Mouse (Mus musculus) stomach, embryonic 15.5 days (tissue): Measurements from ENCODE around the gene Diaph3. TPM values are rescaled to one million over a fixed set of nuclear protein-coding genes. Genes with fewer than 3 reads are reported as not detected.
A peak's percentile ranks its signal among the peaks of the same experiment; 100 is the strongest.

Source experiments
- ATAC-seq: fragments of 200-750 bp; cut with Nextera tagmentation; 2 replicates; pipeline ENCODE4 v1.8.0; 2017; ENCODE audit warnings: low read depth, moderate number of reproducible peaks, moderate TSS enrichment; ENCODE audit not compliant: insufficient read depth, low FRiP score
- H3K27ac ChIP-seq: fragments of 300-500 bp; sonication (generic); 2 replicates; pipeline ENCODE4 v1.5.1; 2015; ENCODE audit warnings: mild to moderate bottlenecking, inconsistent platforms
- H3K27me3 ChIP-seq: fragments of 300-500 bp; sonication (generic); replicated peaks from 2 replicates; pipeline ENCODE4 v1.6.1; 2015; ENCODE audit warnings: inconsistent platforms
- H3K36me3 ChIP-seq: fragments of 300-500 bp; sonication (generic); 2 replicates; pipeline ENCODE4 v1.6.1; 2015; ENCODE audit warnings: inconsistent platforms
- H3K4me1 ChIP-seq: fragments of 300-500 bp; sonication (generic); 2 replicates; pipeline ENCODE4 v1.6.1; 2015; ENCODE audit warnings: inconsistent platforms
- H3K4me2 ChIP-seq: fragments of 300-500 bp; sonication (generic); 2 replicates; pipeline ENCODE4 v1.6.1; 2015; ENCODE audit warnings: mild to moderate bottlenecking, inconsistent platforms
- H3K4me3 ChIP-seq: fragments of 300-500 bp; sonication (generic); replicated peaks from 2 replicates; pipeline ENCODE4 v1.5.1; 2015; ENCODE audit warnings: inconsistent platforms
- H3K9ac ChIP-seq: fragments of 300-500 bp; sonication (generic); 2 replicates; pipeline ENCODE4 v1.6.1; 2015; ENCODE audit warnings: inconsistent platforms
- H3K9me3 ChIP-seq: fragments of 300-500 bp; sonication (generic); 2 replicates; pipeline ENCODE4 v1.6.1; 2016; ENCODE audit warnings: inconsistent platforms
- WGBS: fragments of 180-500 bp; shearing (Covaris S2); methylation state at CpG from one replicate; pipeline ENCODE4 v1.1.7; 2015; 5-methylcytosine and 5-hydroxymethylcytosine counted together
- polyA plus RNA-seq: library from polyadenylated mRNA; unstranded; fragments of >200 nt; fragmentation: Nextera tagmentation; extraction: Ambion mirVana; gene quantifications from 2 replicates; pipeline ENCODE4 v1.2.1, GENCODE M21; 2015

Gene Diaph3
- polyA plus RNA-seq, 1 experiment from 2014 or later = 10.9 TPM

DNA sequence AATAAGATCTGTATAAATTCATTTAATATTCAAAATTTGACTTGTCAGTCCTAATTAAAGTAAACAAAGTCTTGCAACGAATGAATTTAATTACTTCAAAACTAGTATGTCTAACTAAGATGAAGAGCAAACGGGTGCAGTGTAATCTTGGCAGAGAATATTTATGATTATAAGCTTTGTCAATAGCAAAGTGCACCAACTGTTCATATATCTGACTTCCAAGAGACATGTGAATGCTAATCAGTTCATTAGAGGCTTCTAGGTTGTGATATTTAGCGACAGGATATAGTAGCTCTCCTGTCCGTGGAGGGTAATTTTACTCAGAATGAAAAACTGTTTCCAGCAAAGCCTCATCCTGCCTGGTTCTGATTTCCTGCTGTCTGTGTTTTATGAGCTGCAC lies 308.0 kb downstream of the Diaph3 start:
- Histone ChIP-seq H3K9me3 (no peaks in the 10 kb centered on the region), H3K4me3 (no peak overlapping the region), H3K4me2 (no peak overlapping the region), H3K27ac (no peak overlapping the region), H3K27me3 (no peaks in the 10 kb centered on the region), H3K36me3 (no peaks in the 10 kb centered on the region), H3K9ac (no peak overlapping the region), H3K4me1 (no peaks in the 10 kb centered on the region)
- ATAC-seq = no peak
- 81% methylated on average over 4 of the region's 4 CpGs for WGBS

DNA sequence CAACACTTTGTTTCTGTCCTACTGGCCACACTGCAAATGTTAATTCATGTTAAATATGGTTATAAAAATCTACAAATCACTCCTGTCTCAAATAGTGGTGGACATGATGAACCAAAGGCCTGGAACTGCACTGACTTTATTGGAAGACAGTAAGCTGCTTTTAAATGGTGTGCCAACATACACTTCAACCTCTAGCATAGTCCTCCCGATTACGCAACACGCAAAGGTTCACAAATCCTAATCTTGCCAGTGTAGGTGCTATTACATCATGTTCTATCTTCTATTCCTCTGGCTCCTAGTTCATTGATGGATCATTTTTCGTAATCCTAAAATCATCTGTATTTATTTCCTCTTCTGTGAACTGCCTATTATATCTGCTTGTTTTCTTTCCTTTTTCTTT lies 324.8 kb downstream of the Diaph3 start:
- no peak overlapping the region for H3K4me3 ChIP-seq
- ATAC-seq = no peak
- no peak overlapping the region for H3K9ac ChIP-seq
- no peak overlapping the region for H3K4me2 ChIP-seq
- H3K27ac ChIP-seq = no peak overlapping the region
- H3K9me3 ChIP-seq = no peaks in the 10 kb centered on the region
- 94% methylated on average over 4 of the region's 4 CpGs for WGBS
- H3K36me3 ChIP-seq = no peaks in the 10 kb centered on the region
- H3K27me3 ChIP-seq = no peaks in the 10 kb centered on the region
- H3K4me1 ChIP-seq = no peaks in the 10 kb centered on the region

- H3K4me1 ChIP-seq = no peaks in the 10 kb centered on the region
- H3K27ac ChIP-seq = no peak overlapping the region
- 78% methylated on average over 6 of the region's 6 CpGs for WGBS
- H3K9me3 ChIP-seq = no peaks in the 10 kb centered on the region
- H3K9ac ChIP-seq = no peak overlapping the region
- no peak overlapping the region for H3K4me3 ChIP-seq
- H3K4me2 ChIP-seq = no peak overlapping the region
- ATAC-seq = no peak
- H3K27me3 ChIP-seq = no peaks in the 10 kb centered on the region
- H3K36me3 ChIP-seq = no peaks in the 10 kb centered on the region
Measured at GRCm38 (mm10) chr14:86788880-86789641, 352.0 kb downstream of the Diaph3 start.

DNA sequence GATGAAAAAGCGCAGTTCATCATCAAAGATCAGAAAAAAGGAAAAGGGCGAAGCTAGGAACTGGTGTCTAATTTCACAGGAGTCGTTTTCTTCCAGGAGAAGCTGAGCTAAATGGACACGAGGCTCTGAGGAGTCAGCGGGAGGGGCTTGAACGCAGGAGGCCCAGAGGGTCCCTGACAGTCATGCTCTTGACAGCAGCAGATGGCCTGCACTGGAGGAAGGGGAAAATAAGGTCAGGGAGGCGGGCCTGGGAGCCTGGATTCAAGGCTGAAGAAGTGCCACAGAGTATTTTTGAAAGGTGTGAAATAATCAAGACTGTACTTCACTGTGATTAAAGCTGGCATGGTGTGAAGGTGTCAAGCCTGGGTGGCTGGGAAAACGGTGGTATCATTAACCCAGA lies 354.2 kb downstream of the Diaph3 start:
- no peak overlapping the region for H3K9ac ChIP-seq
- no peak for ATAC-seq
- WGBS = 23% methylated on average over 8 of the region's 8 CpGs

GRCm38 (mm10) chr14:86781553-86782273 lies 359.3 kb downstream of the Diaph3 start:
- H3K9me3 ChIP-seq = no peaks in the 10 kb centered on the region
- H3K27ac ChIP-seq = no peak overlapping the region
- WGBS = 50% methylated on average over 6 of the region's 6 CpGs
- ATAC-seq = no peak
- H3K4me1 ChIP-seq = no peaks in the 10 kb centered on the region
- H3K9ac ChIP-seq = no peak overlapping the region
- H3K4me2 ChIP-seq = no peak overlapping the region
- H3K36me3 ChIP-seq = no peaks in the 10 kb centered on the region
- H3K4me3 ChIP-seq = no peak overlapping the region
- H3K27me3 ChIP-seq = no peaks in the 10 kb centered on the region

More for the DNA sequence above, 354.2 kb downstream of the Diaph3 start:
- Histone ChIP-seq H3K27ac (no peak overlapping the region), H3K36me3 (no peaks in the 10 kb centered on the region), H3K4me2 (no peak overlapping the region), H3K4me1 (no peaks in the 10 kb centered on the region), H3K4me3 (no peak overlapping the region), H3K9me3 (no peaks in the 10 kb centered on the region), H3K27me3 (no peaks in the 10 kb centered on the region)

GRCm38 (mm10) chr14:86773311-86773710 lies 367.7 kb downstream of the Diaph3 start:
- no peak overlapping the region for H3K4me3 ChIP-seq
- H3K4me1 ChIP-seq = no peaks in the 10 kb centered on the region
- no peak for ATAC-seq
- no peak overlapping the region for H3K27ac ChIP-seq
- H3K4me2 ChIP-seq = no peak overlapping the region
- H3K9ac ChIP-seq = no peak overlapping the region
- no peaks in the 10 kb centered on the region for H3K9me3 ChIP-seq
- no peaks in the 10 kb centered on the region for H3K27me3 ChIP-seq
- WGBS = 74% methylated on average over 2 of the region's 2 CpGs
- no peaks in the 10 kb centered on the region for H3K36me3 ChIP-seq

GRCm38 (mm10) chr14:86772176-86773150 lies 368.6 kb downstream of the Diaph3 start:
- H3K4me3 ChIP-seq = no peak overlapping the region
- H3K27ac ChIP-seq = no peak overlapping the region
- no peak for ATAC-seq
- WGBS = 54% methylated on average over 14 of the region's 14 CpGs
- H3K9me3 ChIP-seq = no peaks in the 10 kb centered on the region
- H3K9ac ChIP-seq = no peak overlapping the region
- no peaks in the 10 kb centered on the region for H3K27me3 ChIP-seq
- no peak overlapping the region for H3K4me2 ChIP-seq
- H3K36me3 ChIP-seq = no peaks in the 10 kb centered on the region
- no peaks in the 10 kb centered on the region for H3K4me1 ChIP-seq

DNA sequence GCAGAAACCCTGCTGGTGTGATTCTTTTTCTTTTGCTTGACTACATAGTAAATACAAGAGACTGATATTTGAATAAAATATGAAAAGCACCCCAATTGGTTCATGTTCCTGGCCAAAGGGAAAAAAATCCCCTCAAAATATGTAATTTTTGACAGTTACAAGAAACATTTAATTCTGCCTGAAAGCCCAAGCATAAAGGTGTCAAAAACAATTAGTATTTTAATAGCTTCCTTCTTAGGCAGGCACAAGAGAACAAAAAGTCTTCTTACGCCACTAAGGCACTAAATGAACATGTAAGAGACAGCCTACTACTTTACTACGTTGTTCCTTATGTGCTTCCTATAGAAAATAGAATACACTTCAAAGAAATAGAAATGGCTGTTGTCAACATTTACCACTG lies 376.7 kb downstream of the Diaph3 start:
- 94% methylated on average over 2 of the region's 2 CpGs for WGBS
- H3K27ac ChIP-seq = no peak overlapping the region
- H3K4me1 ChIP-seq = no peaks in the 10 kb centered on the region
- H3K9me3 ChIP-seq = no peaks in the 10 kb centered on the region
- H3K9ac ChIP-seq = no peak overlapping the region
- no peak for ATAC-seq
- H3K27me3 ChIP-seq = no peaks in the 10 kb centered on the region
- no peak overlapping the region for H3K4me2 ChIP-seq
- no peaks in the 10 kb centered on the region for H3K36me3 ChIP-seq
- no peak overlapping the region for H3K4me3 ChIP-seq

GRCm38 (mm10) chr14:86757604-86758520 lies 383.2 kb downstream of the Diaph3 start:
- Histone ChIP-seq H3K36me3 (no peaks in the 10 kb centered on the region), H3K9ac (no peak overlapping the region), H3K9me3 (no peaks in the 10 kb centered on the region), H3K4me3 (no peak overlapping the region), H3K27ac (peak overlapping the region; percentile 65), H3K4me2 (no peak overlapping the region), H3K27me3 (no peaks in the 10 kb centered on the region), H3K4me1 (peaks cover 4% of the 10 kb centered on the region; the same call in 1 of the 2 replicates)
- WGBS = 48% methylated on average over 9 of the region's 9 CpGs
- peak; percentile 70; the same call in 1 of the 2 replicates for ATAC-seq

DNA sequence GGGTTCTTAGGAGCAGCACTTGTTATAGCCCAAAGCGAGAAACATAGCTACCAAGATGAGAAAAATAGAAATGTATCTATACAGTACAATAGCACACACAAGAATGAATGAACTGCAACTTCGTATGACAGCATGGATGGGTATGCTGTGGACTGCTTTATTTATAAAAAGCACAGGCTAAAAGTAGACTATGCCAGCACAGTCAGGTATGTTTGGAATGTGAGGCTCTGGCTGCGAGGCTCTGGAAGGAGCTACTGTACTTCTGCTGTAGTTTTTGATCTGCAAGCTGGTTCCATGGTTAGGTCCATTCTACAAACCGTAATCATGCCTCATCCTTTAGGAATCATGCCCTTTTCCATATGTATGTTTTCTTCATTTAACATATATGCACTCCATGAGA lies 383.9 kb downstream of the Diaph3 start:
- ATAC-seq = no peak
- no peaks in the 10 kb centered on the region for H3K9me3 ChIP-seq
- no peak overlapping the region for H3K4me2 ChIP-seq
- H3K9ac ChIP-seq = no peak overlapping the region
- H3K4me1 ChIP-seq = peaks cover 4% of the 10 kb centered on the region; the same call in 1 of the 2 replicates
- H3K36me3 ChIP-seq = no peaks in the 10 kb centered on the region
- no peak overlapping the region for H3K4me3 ChIP-seq
- 63% methylated on average over 4 of the region's 4 CpGs for WGBS
- 0 out of 2 replicates have a peak overlapping the region, but pooled peaks have one; percentile 65 for H3K27ac ChIP-seq
- H3K27me3 ChIP-seq = no peaks in the 10 kb centered on the region

DNA sequence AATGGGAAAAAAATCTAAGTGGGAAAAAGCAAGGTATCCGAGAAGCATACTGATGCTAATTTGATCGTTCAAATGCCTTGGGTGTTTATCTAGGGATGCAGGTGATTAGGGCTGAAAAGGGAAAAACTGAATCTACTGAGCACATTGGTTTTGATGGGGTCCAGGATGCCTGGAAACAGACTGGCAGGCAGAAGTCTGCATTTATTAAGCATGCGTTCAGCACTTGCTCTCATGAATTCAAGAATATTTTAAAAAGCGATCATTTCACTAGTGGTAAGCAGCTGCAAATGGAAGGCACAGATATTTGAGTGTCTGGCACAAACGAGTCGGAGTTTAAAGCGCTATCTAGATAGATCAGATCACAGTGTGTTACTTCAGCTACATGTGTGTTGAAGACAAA lies 390.7 kb downstream of the Diaph3 start:
- no peak overlapping the region for H3K9ac ChIP-seq

More for the DNA sequence above, 390.7 kb downstream of the Diaph3 start:
- H3K27me3 ChIP-seq = no peaks in the 10 kb centered on the region
- H3K27ac ChIP-seq = no peak overlapping the region
- 86% methylated on average over 7 of the region's 7 CpGs for WGBS
- no peaks in the 10 kb centered on the region for H3K9me3 ChIP-seq
- no peak overlapping the region for H3K4me2 ChIP-seq
- H3K4me3 ChIP-seq = no peak overlapping the region
- H3K4me1 ChIP-seq = no peaks in the 10 kb centered on the region
- ATAC-seq = no peak
- H3K36me3 ChIP-seq = no peaks in the 10 kb centered on the region
